Mouse (Mus musculus) adrenal gland, adult 10 weeks (tissue): ENCODE measurements around the gene Gm20806. TPM values are rescaled to one million over a fixed set of nuclear protein-coding genes. Genes with fewer than 3 reads are reported as not detected.

ENCODE experiments used
- polyA plus RNA-seq: library from polyadenylated mRNA; stranded (reverse); fragments of 350-450 nt; fragmentation: Illumina TruSeq; extraction: RNeasy Lipid Tissue Mini Kit (QIAGEN cat#74804); gene quantifications from one replicate; pipeline ENCODE4 v1.2.3, GENCODE M21; 2014; ENCODE audit warnings: low read depth, low replicate concordance

The Gm20806 gene
- polyA plus RNA-seq, result not detected

DNA sequence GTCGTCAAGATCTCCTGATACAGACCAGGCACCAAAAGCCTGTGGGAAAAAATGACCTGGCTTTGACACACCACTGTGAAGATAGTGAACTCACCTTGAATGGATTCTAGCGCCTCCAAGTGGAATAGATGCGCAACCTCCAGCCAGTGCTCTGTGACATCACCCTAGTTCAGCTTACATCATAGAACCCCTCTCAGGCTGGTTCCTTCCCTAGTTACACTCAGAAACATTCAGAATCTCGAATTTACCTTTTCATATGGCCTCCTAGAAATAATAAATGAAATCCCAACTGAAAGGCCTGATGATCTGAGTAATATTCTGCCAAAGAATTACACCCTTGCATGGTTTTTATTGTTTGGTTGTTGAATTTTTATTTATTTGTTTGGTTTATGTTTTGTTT, at the start of gene Gm20806:
Gene Gm20806, minus strand, starts transcription at position 101 of the 400 bp plus-strand sequence.

